Mouse (Mus musculus): Measurements from ENCODE around the gene Kat2b. TPM values are rescaled to one million over a fixed set of nuclear protein-coding genes. Genes with fewer than 3 reads are reported as not detected.
A peak's percentile ranks its signal among the peaks of the same experiment; 100 is the strongest.
"Not testable (repeated sequence)": the region's sequence is repeated elsewhere in the genome, so short reads cannot be mapped to it uniquely, and the experiment has no call there.

Kat2b gene
- polyA plus RNA-seq, 1 experiment from 2014 or later: 4.2 TPM

GRCm38 (mm10) chr17:53570361-53570875 is 3.8 kb downstream of the Kat2b start:
- peak overlapping the region; percentile 97 for H3K4me2 ChIP-seq
- peak overlapping the region; percentile 92 for H3K4me3 ChIP-seq (replicated peaks)
- no peaks in the 10 kb centered on the region for H3K9me3 ChIP-seq (replicated peaks)
- no peaks in the 10 kb centered on the region for H3K36me3 ChIP-seq (replicated peaks)
- H3K27me3 ChIP-seq: no peaks in the 10 kb centered on the region
- H3K9ac ChIP-seq: peak overlapping the region; percentile 47
- WGBS (ENCODE audit: insufficient replicate concordance): 3% methylated on average over 10 of the region's 10 CpGs
- peaks cover 64% of the 10 kb centered on the region for H3K4me1 ChIP-seq (replicated peaks)
- no peak for ATAC-seq (ENCODE audit: insufficient read depth)
- peak overlapping the region; percentile 95 for H3K27ac ChIP-seq (replicated peaks)

GRCm38 (mm10) chr17:53570932-53571331 is 4.3 kb downstream of the Kat2b start:
- ATAC-seq (ENCODE audit: insufficient read depth); H3K9me3 ChIP-seq (replicated peaks); H3K27me3 ChIP-seq; H3K36me3 ChIP-seq (replicated peaks); H3K4me3 ChIP-seq (replicated peaks): not testable (repeated sequence)
- peak overlapping the region; percentile 95 for H3K27ac ChIP-seq (replicated peaks)
- peak overlapping the region; percentile 47 for H3K9ac ChIP-seq
- H3K4me2 ChIP-seq: peak overlapping the region; percentile 97
- peaks cover 61% of the 10 kb centered on the region for H3K4me1 ChIP-seq (replicated peaks)
- WGBS (ENCODE audit: insufficient replicate concordance): 72% methylated on average over 5 of the region's 5 CpGs

GRCm38 (mm10) chr17:53573019-53573556 is 6.4 kb downstream of the Kat2b start:
- H3K9ac ChIP-seq: no peak overlapping the region
- no peak for ATAC-seq (ENCODE audit: insufficient read depth)
- H3K36me3 ChIP-seq (replicated peaks): no peaks in the 10 kb centered on the region
- peak overlapping the region; percentile 48 for H3K27ac ChIP-seq (replicated peaks)
- no peaks in the 10 kb centered on the region for H3K27me3 ChIP-seq
- 36% methylated on average over 4 of the region's 4 CpGs for whole genome bisulfite sequencing (ENCODE audit: insufficient replicate concordance)
- H3K4me3 ChIP-seq (replicated peaks): no peak overlapping the region
- no peaks in the 10 kb centered on the region for H3K9me3 ChIP-seq (replicated peaks)
- H3K4me2 ChIP-seq: no peak overlapping the region
- peaks cover 65% of the 10 kb centered on the region for H3K4me1 ChIP-seq (replicated peaks)

DNA sequence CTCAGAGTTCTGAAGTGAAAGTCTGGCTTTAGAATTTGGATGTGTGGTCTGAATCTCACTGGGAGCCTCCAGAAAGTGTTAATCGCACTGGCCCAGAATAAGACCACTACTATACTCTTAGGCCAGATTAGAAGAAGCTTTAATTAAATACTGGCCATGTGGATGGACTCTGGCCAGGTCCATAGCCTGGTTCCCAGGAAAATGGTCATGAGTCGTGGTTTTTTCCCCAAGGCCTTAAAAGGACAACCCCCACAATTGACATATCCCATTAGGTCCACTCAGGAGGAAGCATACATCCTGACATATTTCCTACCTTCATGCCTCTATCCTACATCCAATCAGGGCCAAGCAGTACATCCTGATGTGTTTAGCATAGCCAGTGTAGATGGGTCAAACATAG is 10.5 kb downstream of the Kat2b start:
- Histone ChIP-seq H3K27me3 (no peaks in the 10 kb centered on the region), H3K36me3 (replicated peaks) (no peaks in the 10 kb centered on the region), H3K4me3 (replicated peaks) (no peak overlapping the region), H3K9me3 (replicated peaks) (no peaks in the 10 kb centered on the region), H3K4me2 (no peak overlapping the region), H3K27ac (replicated peaks) (no peak overlapping the region), H3K4me1 (replicated peaks) (peaks cover 53% of the 10 kb centered on the region), H3K9ac (0 out of 2 replicates have a peak overlapping the region, but pooled peaks have one; percentile 10)
- no peak for ATAC-seq (ENCODE audit: insufficient read depth)
- WGBS (ENCODE audit: insufficient replicate concordance): 72% methylated on average over 2 of the region's 2 CpGs

DNA sequence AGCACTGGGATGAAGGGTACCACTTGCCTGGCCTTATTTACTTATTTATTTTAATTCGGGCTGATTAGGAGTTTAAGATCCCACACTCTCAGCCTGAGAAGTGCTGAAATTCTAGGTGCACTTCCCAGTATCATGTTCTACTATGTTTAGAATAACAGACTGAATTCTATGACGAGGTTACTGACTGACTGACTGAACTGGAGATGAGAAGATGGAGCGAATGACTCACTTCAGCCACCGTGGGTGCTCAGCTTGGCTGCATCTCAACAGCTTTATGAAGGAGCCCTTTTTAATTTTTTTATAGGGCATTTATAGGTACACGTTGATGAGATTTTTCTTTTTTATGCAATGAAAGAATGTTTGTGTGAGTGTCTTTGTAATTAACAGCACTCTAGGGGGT is 11.1 kb downstream of the Kat2b start:
- H3K36me3 ChIP-seq (replicated peaks): no peaks in the 10 kb centered on the region
- no peak overlapping the region for H3K4me2 ChIP-seq
- 65% methylated on average over 5 of the region's 5 CpGs for WGBS (ENCODE audit: insufficient replicate concordance)
- H3K27me3 ChIP-seq: no peaks in the 10 kb centered on the region
- H3K4me1 ChIP-seq (replicated peaks): peaks cover 53% of the 10 kb centered on the region
- no peak overlapping the region for H3K27ac ChIP-seq (replicated peaks)
- no peaks in the 10 kb centered on the region for H3K9me3 ChIP-seq (replicated peaks)
- H3K9ac ChIP-seq: no peak overlapping the region
- no peak for ATAC-seq (ENCODE audit: insufficient read depth)
- H3K4me3 ChIP-seq (replicated peaks): no peak overlapping the region

DNA sequence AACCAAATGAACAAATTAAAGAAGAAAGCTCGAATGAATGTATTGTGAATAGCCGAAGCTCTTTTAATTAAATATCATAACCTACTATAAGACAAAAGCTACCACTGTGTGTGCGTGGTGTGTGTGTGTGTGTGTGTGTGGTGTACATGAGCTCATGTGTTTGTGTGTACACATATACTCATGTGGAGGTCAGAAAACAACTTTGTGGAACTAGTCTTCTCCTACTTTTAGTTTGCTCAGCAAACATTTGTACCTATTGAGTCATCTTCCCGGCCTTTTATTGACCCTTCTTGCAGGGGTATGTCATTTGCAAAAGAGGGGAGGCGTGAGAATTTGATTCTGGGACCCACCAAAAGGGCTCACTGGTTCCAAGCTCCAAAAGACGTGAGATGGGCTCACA is 11.6 kb downstream of the Kat2b start:
- peak; percentile 35 for ATAC-seq (ENCODE audit: insufficient read depth)

DNA sequence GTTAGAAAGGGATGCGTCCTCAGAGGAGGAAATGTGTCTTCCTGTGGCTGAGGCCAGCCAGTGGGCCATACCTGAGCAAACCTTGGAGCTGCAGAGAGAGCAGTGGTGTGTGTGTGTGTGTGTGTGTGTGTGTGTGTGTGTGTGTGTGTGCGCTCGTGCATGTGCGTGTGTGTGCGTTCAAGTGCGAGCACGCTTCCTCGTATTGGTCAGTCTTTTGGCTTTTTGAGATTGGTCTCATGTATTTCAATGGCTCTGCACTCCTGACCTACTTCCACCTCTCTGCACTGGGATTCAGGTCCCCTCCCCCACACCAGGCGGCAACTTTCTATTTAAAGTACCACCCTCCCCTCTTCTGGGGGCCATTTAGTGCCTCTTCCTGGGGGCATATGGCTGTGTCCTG is 12.1 kb downstream of the Kat2b start:
- peak overlapping the region; percentile 41; the same call in 1 of the 2 replicates for H3K27ac ChIP-seq (replicated peaks)
- no peaks in the 10 kb centered on the region for H3K27me3 ChIP-seq
- H3K9ac ChIP-seq: no peak overlapping the region
- no peaks in the 10 kb centered on the region for H3K9me3 ChIP-seq (replicated peaks)
- peaks cover 47% of the 10 kb centered on the region for H3K4me1 ChIP-seq (replicated peaks)
- no peak overlapping the region for H3K4me3 ChIP-seq (replicated peaks)
- 28% methylated on average over 9 of the region's 9 CpGs for WGBS (ENCODE audit: insufficient replicate concordance)
- ATAC-seq (ENCODE audit: insufficient read depth): peak; percentile 43
- H3K4me2 ChIP-seq: peak overlapping the region; percentile 23; the same call in 1 of the 2 replicates
- H3K36me3 ChIP-seq (replicated peaks): 0 out of 2 replicates have a peak, but pooled peaks cover 2% of the 10 kb centered on the region

More for the DNA sequence above, 11.6 kb downstream of the Kat2b start:
- Histone ChIP-seq H3K4me3 (replicated peaks) (no peak overlapping the region), H3K27me3 (no peaks in the 10 kb centered on the region), H3K36me3 (replicated peaks) (no peaks in the 10 kb centered on the region), H3K4me2 (peak overlapping the region; percentile 23; the same call in 1 of the 2 replicates), H3K9me3 (replicated peaks) (no peaks in the 10 kb centered on the region), H3K4me1 (replicated peaks) (peaks cover 50% of the 10 kb centered on the region), H3K9ac (no peak overlapping the region), H3K27ac (replicated peaks) (peak overlapping the region; percentile 41; the same call in 1 of the 2 replicates)
- WGBS (ENCODE audit: insufficient replicate concordance): 62% methylated on average over 6 of the region's 6 CpGs

DNA sequence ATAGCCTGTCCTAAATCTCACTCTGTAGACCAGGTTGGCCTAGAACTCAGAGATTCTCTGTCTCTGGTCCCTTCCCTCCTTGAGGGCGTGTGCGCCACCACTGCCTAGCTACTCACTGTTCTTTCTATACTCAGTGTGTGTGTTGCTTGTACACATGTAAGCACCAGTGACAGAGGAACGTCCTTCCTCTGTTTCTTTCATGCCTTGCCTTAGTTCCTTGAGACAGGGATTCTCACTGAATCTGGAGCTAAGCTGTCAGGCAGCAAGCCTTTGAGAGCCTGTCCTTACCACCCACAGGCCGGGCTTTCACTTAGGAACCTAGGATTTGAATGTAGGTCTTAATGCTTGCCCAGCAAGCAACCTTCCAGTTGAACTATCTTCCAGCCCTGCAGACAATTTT is 13.0 kb downstream of the Kat2b start:
- H3K4me2 ChIP-seq: no peak overlapping the region
- H3K27ac ChIP-seq (replicated peaks): no peak overlapping the region
- 66% methylated on average over 4 of the region's 4 CpGs for WGBS (ENCODE audit: insufficient replicate concordance)
- ATAC-seq (ENCODE audit: insufficient read depth): no peak
- H3K9ac ChIP-seq: no peak overlapping the region
- H3K4me3 ChIP-seq (replicated peaks): no peak overlapping the region
- peaks cover 41% of the 10 kb centered on the region for H3K4me1 ChIP-seq (replicated peaks)
- H3K9me3 ChIP-seq (replicated peaks): no peaks in the 10 kb centered on the region
- H3K27me3 ChIP-seq: no peaks in the 10 kb centered on the region
- H3K36me3 ChIP-seq (replicated peaks): 0 out of 2 replicates have a peak, but pooled peaks cover 7% of the 10 kb centered on the region

- no peak overlapping the region for H3K27ac ChIP-seq (replicated peaks)
- no peak overlapping the region for H3K9ac ChIP-seq
- H3K27me3 ChIP-seq: no peaks in the 10 kb centered on the region
- ATAC-seq (ENCODE audit: insufficient read depth): no peak
- H3K36me3 ChIP-seq (replicated peaks): 0 out of 2 replicates have a peak, but pooled peaks cover 7% of the 10 kb centered on the region
- no peaks in the 10 kb centered on the region for H3K9me3 ChIP-seq (replicated peaks)
- 64% methylated on average over 3 of the region's 3 CpGs for WGBS (ENCODE audit: insufficient replicate concordance)
- H3K4me1 ChIP-seq (replicated peaks): peaks cover 41% of the 10 kb centered on the region
- H3K4me3 ChIP-seq (replicated peaks): no peak overlapping the region
- no peak overlapping the region for H3K4me2 ChIP-seq
Measured at GRCm38 (mm10) chr17:53580237-53580636, 13.6 kb downstream of the Kat2b start.

DNA sequence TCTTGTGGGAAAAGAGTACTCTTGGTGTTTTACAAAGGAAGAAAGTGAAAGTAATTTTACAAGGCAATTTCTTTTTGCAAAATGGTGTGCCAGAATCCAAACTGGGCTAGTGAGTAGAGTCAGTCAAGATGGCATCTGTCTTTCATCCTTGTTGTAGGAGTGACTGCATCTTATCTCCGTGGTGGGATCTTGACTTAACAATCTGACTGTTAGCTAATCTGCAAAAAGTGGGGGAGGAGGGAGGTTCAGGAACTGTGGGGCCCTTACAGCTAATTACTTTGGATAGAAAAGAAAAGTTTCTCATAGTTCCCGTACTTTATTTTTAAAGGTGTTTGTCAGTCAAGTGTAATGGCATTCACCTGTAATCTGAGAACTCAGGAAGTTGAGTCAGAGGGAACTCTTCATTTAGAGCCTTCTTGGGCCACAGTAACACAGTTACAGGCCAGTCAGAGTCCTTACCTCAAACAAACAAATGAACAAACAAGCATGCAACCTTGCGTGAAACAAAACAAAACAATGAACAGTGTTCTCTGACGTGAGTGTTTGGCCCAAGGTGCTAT is 15.4 kb downstream of the Kat2b start:
- H3K27ac ChIP-seq (replicated peaks): no peak overlapping the region
- H3K9me3 ChIP-seq (replicated peaks): no peaks in the 10 kb centered on the region
- no peak overlapping the region for H3K9ac ChIP-seq
- ATAC-seq (ENCODE audit: insufficient read depth): no peak
- no peaks in the 10 kb centered on the region for H3K27me3 ChIP-seq
- 39% methylated on average over 4 of the region's 4 CpGs for WGBS (ENCODE audit: insufficient replicate concordance)
- no peak overlapping the region for H3K4me3 ChIP-seq (replicated peaks)
- H3K4me1 ChIP-seq (replicated peaks): peaks cover 48% of the 10 kb centered on the region
- H3K4me2 ChIP-seq: no peak overlapping the region
- 0 out of 2 replicates have a peak, but pooled peaks cover 7% of the 10 kb centered on the region for H3K36me3 ChIP-seq (replicated peaks)

DNA sequence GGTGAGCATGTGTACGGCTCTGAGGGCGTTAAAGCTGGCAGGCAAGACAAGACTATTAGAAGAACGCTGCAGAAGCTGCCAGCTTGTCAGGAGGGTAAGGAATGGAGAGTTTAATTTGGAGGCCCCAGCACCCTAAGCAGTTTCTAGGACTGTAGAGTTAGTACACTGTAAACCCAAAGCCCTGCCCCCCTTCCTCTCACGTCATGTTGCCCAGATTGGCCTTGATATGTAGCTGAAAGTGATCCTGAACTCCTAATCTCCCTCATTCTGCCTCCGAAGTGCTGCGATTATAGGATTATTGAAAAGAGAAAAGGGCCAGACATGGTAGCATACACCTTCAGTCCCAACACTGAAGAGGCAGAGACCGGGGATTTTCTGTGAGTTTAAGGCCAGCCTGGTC is 16.1 kb downstream of the Kat2b start:
- Histone ChIP-seq H3K27ac (replicated peaks) (no peak overlapping the region), H3K9ac (no peak overlapping the region), H3K27me3 (no peaks in the 10 kb centered on the region), H3K4me3 (replicated peaks) (no peak overlapping the region), H3K4me1 (replicated peaks) (peaks cover 53% of the 10 kb centered on the region), H3K36me3 (replicated peaks) (0 out of 2 replicates have a peak, but pooled peaks cover 7% of the 10 kb centered on the region), H3K4me2 (no peak overlapping the region), H3K9me3 (replicated peaks) (no peaks in the 10 kb centered on the region)
- 71% methylated on average over 7 of the region's 7 CpGs for WGBS (ENCODE audit: insufficient replicate concordance)
- no peak for ATAC-seq (ENCODE audit: insufficient read depth)
